Mouse (Mus musculus) megakaryocyte, adult 5-6 weeks (primary cell): Measurements from ENCODE around the gene Ttc7. TPM values are rescaled to one million over a fixed set of nuclear protein-coding genes. Genes with fewer than 3 reads are reported as not detected.

Source experiments
- ATAC-seq: 2 replicates; pipeline ENCODE4 v1.8.0; 2016; ENCODE audit warnings: mild to moderate bottlenecking, inconsistent platforms; ENCODE audit not compliant: poor library complexity, severe bottlenecking
- total RNA-seq, 2 experiments: library from RNA; stranded (forward) in 1 of 2; stranded (reverse) in 1 of 2; fragments of 153-499, 151-499 nt in 1 of 2; fragments of 221-1000, 200-1000 nt in 1 of 2; gene quantifications; 2 replicates each; pipeline versions ENCODE4 v1.2.3 to v1.2.4; 2015 to 2017

Gene Ttc7
- total RNA-seq, 2 experiments from 2014 or later: 78.8 to 94.0 TPM

GRCm38 (mm10) chr17:87312924-87313870, 30.5 kb downstream of the Ttc7 start:
- no peak for ATAC-seq

- no peak for ATAC-seq
Observed at GRCm38 (mm10) chr17:87314121-87314520, 31.4 kb downstream of the Ttc7 start.

- ATAC-seq: peak; percentile 49
Observed at GRCm38 (mm10) chr17:87314530-87314946, 31.9 kb downstream of the Ttc7 start.

GRCm38 (mm10) chr17:87315021-87315531, 32.4 kb downstream of the Ttc7 start:
- peak; percentile 91 for ATAC-seq

- no peak for ATAC-seq
Observed at GRCm38 (mm10) chr17:87315891-87316763, 33.4 kb downstream of the Ttc7 start.

- ATAC-seq: no peak
Observed at GRCm38 (mm10) chr17:87317271-87317670, 34.6 kb downstream of the Ttc7 start.

- no peak for ATAC-seq
Observed at GRCm38 (mm10) chr17:87317947-87318346, 35.3 kb downstream of the Ttc7 start.

- ATAC-seq: peak; percentile 59
Observed at GRCm38 (mm10) chr17:87321673-87322072, 39.0 kb downstream of the Ttc7 start.

GRCm38 (mm10) chr17:87323215-87323614, 40.5 kb downstream of the Ttc7 start:
- ATAC-seq: no peak

GRCm38 (mm10) chr17:87325501-87325900, 42.8 kb downstream of the Ttc7 start:
- no peak for ATAC-seq

- peak; percentile 93 for ATAC-seq
Observed at GRCm38 (mm10) chr17:87326987-87327386, 44.3 kb downstream of the Ttc7 start.

- no peak for ATAC-seq
Observed at GRCm38 (mm10) chr17:87327645-87328044, 45.0 kb downstream of the Ttc7 start.

- ATAC-seq: no peak
Observed at GRCm38 (mm10) chr17:87328177-87328768, 45.6 kb downstream of the Ttc7 start.

- ATAC-seq: no peak
Observed at GRCm38 (mm10) chr17:87329144-87329700, 46.5 kb downstream of the Ttc7 start.

- ATAC-seq: no peak
Observed at GRCm38 (mm10) chr17:87330250-87330920, 47.7 kb downstream of the Ttc7 start.

GRCm38 (mm10) chr17:87330921-87331291, 48.2 kb downstream of the Ttc7 start:
- no peak for ATAC-seq

- no peak for ATAC-seq
Observed at GRCm38 (mm10) chr17:87331336-87332141, 48.9 kb downstream of the Ttc7 start.

- ATAC-seq: no peak
Observed at GRCm38 (mm10) chr17:87332142-87332815, 49.6 kb downstream of the Ttc7 start.

GRCm38 (mm10) chr17:87332887-87333286, 50.2 kb downstream of the Ttc7 start:
- no peak for ATAC-seq
